Mouse (Mus musculus) kidney, postnatal 0 days (tissue): ENCODE measurements around the gene Alg1. TPM values are rescaled to one million over a fixed set of nuclear protein-coding genes. Genes with fewer than 3 reads are reported as not detected.

ENCODE experiments used
- ATAC-seq: fragments of 200-750 bp; cut with Nextera tagmentation; replicated peaks from 2 replicates; pipeline ENCODE4 v1.8.0; 2017; ENCODE audit warnings: low read depth, moderate number of reproducible peaks, moderate TSS enrichment, moderate library complexity; ENCODE audit not compliant: low FRiP score
- DNase-seq: peaks from one replicate; pipeline ENCODE4 v3.0.0-alpha.2; 2016; ENCODE audit warnings: low spot score
- H3K27ac ChIP-seq: fragments of 300-500 bp; sonication (generic); 2 replicates; pipeline ENCODE4 v1.5.1; 2014; ENCODE audit warnings: mild to moderate bottlenecking
- H3K27me3 ChIP-seq: fragments of 300-500 bp; sonication (generic); 2 replicates; pipeline ENCODE4 v1.6.1; 2014; ENCODE audit warnings: low read length, mixed read lengths; ENCODE audit not compliant: insufficient read depth
- H3K36me3 ChIP-seq: fragments of 300-500 bp; sonication (generic); 2 replicates; pipeline ENCODE4 v1.6.1; 2014; ENCODE audit warnings: low read length, mixed read lengths; ENCODE audit not compliant: insufficient read depth
- H3K4me1 ChIP-seq: fragments of 300-500 bp; sonication (generic); replicated peaks from 2 replicates; pipeline ENCODE4 v1.6.1; 2014; ENCODE audit warnings: antibody characterized with exemption, low read length, mixed read lengths; ENCODE audit not compliant: insufficient read depth
- H3K4me2 ChIP-seq: fragments of 300-500 bp; sonication (generic); 2 replicates; pipeline ENCODE4 v1.6.1; 2014; ENCODE audit warnings: mild to moderate bottlenecking, low read length, moderate library complexity, mixed read lengths
- H3K4me3 ChIP-seq: fragments of 300-500 bp; sonication (generic); replicated peaks from 2 replicates; pipeline ENCODE4 v1.5.1; 2014; ENCODE audit warnings: low read depth, low read length
- H3K9ac ChIP-seq: fragments of 300-500 bp; sonication (generic); 2 replicates; pipeline ENCODE4 v1.6.1; 2014; ENCODE audit warnings: low read depth, low read length
- H3K9me3 ChIP-seq: fragments of 300-500 bp; sonication (generic); replicated peaks from 2 replicates; pipeline ENCODE4 v1.6.1; 2016; ENCODE audit warnings: low read length, inconsistent platforms, mixed read lengths
- CTCF ChIP-seq: IDR thresholded peaks from 2 replicates; pipeline ENCODE4 v1.5.1; 2016; ENCODE audit warnings: antibody characterized with exemption, low read depth, mild to moderate bottlenecking, moderate library complexity
- WGBS: fragments of 180-500 bp; shearing (Covaris S2); extraction: QIAGEN DNeasy Blood & Tissue Kit; methylation state at CpG from one replicate; pipeline ENCODE4 v1.1.7; 2014; 5-methylcytosine and 5-hydroxymethylcytosine counted together
- microRNA-seq: library from miRNA; unstranded; fragments of <30 nt; microRNA quantifications from one replicate; pipeline ENCODE4, GENCODE M21; 2016
- polyA plus RNA-seq: library from polyadenylated mRNA; unstranded; fragments of >200 nt; fragmentation: Nextera tagmentation; extraction: Ambion mirVana; gene quantifications from 2 replicates; pipeline ENCODE4 v1.2.1, GENCODE M21; 2015

Gene Alg1
- polyA plus RNA-seq, 1 experiment from 2014 or later, result 35.9 TPM

DNA sequence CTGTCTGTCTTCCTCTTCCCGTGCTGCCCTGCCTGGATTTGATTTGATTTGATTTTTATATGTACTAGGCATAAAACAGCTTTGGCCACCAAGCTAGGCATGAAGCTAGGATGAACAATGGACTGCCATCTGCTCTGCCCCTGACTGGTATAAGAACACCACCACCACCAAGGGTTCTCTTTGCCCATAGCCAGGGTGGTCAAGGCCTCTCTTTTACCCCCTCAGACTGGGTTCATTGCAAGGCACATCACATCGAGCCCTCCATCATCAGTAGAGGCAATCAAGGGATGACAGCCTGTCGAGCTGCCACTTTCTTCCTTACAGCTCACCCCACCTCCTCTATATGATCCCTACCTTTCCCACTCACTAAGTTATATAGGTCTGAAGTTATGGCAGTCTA is 39.0 kb downstream of the Alg1 start:
- Histone ChIP-seq H3K36me3 (no peaks in the 10 kb centered on the region), H3K9me3 (no peaks in the 10 kb centered on the region), H3K9ac (no peak overlapping the region), H3K27ac (no peak overlapping the region), H3K27me3 (no peaks in the 10 kb centered on the region), H3K4me1 (no peaks in the 10 kb centered on the region), H3K4me3 (no peak overlapping the region), H3K4me2 (no peak overlapping the region)
- ATAC-seq (no peak), DNase-seq (no peak)
- TF ChIP-seq CTCF, result no peak
- WGBS, result 82% methylated on average over 3 of the region's 3 CpGs

DNA sequence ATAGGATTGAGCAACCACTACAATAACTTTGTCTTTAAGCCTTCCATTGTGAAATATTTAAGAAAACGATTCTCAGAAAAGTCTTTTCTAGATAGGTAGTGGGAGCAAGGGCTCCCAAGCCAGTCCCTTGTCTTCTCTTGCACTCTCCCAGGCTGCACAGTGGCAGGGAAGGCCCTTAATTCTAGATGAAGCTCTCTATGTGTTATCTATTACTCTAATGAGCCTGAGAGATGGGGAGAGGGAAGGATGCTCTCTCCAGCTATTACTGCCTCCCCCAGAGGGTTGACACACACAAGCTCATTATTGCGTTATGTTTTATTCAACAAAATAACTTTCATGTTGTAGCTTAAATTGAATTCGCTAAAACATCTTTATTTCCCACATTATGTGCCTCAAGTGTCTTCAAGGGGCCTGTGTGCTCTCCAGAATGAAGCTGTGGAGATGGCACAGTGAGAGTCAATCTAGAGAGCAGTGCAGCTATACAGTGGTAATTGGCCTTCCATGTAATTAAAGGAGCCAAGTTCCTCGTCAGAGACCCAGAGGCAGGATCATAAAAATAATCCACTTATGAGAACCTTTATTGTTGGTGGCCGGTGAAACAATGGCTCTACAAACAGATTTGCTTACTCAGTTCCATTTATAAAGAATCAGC is 46.3 kb downstream of the Alg1 start:
- H3K36me3 ChIP-seq, result no peaks in the 10 kb centered on the region

DNA sequence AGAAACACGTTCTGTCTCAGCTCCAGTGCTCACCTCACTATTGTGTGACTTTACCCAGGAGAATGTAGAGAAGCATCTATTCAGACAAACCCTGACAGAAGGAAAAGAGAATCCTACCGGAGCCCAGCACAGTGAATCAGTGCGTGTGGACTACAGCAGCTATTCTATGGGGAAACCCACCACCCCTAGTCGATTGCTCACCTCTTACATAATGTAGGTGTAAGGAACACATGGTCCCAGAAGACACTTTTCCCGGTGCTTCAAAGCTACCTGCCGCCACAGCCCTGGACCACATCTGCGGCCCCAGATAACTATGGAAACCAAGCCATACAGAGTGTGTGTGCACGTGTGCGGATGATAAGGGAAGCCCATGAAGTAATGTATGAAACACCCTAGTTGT is 49.3 kb downstream of the Alg1 start:
- no peak overlapping the region for H3K9ac ChIP-seq
- no peak overlapping the region for H3K4me2 ChIP-seq
- no peaks in the 10 kb centered on the region for H3K27me3 ChIP-seq
- no peak for DNase-seq
- no peak overlapping the region for H3K27ac ChIP-seq
- H3K36me3 ChIP-seq, result no peaks in the 10 kb centered on the region
- no peaks in the 10 kb centered on the region for H3K4me1 ChIP-seq
- H3K9me3 ChIP-seq, result no peaks in the 10 kb centered on the region
- ATAC-seq, result no peak
- WGBS, result 94% methylated on average over 9 of the region's 9 CpGs
- H3K4me3 ChIP-seq, result no peak overlapping the region
- TF ChIP-seq CTCF, result no peak

More for the DNA sequence above, 46.3 kb downstream of the Alg1 start:
- H3K27me3 ChIP-seq, result no peaks in the 10 kb centered on the region
- H3K9me3 ChIP-seq, result no peaks in the 10 kb centered on the region
- H3K27ac ChIP-seq, result no peak overlapping the region
- 80% methylated on average over 5 of the region's 5 CpGs for WGBS
- H3K4me1 ChIP-seq, result no peaks in the 10 kb centered on the region
- H3K4me2 ChIP-seq, result no peak overlapping the region
- no peak overlapping the region for H3K4me3 ChIP-seq
- no peak for TF ChIP-seq CTCF
- no peak overlapping the region for H3K9ac ChIP-seq
- no peak for ATAC-seq
- DNase-seq, result no peak

DNA sequence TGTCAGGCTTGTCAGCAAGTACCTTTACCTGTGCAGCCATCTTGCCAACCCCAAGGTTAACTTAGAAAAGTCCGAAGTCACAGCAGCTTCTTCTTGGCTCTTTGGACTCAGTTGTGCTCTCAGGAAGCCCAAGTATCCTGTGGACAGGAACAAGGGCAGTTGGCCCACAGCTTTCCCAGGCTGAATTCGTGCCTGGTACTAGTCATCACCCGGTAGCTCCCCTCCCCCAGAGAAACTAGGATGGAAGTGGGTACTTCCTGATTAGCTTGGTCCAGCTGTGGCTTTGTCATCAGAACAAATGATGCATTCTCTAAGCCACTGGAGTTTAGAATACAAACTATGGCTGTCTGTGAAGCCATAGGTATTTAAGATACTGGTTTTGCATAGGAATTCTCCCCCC is 52.0 kb downstream of the Alg1 start:
- no peak for DNase-seq
- no peak overlapping the region for H3K9ac ChIP-seq
- no peaks in the 10 kb centered on the region for H3K9me3 ChIP-seq
- ATAC-seq, result no peak
- no peaks in the 10 kb centered on the region for H3K36me3 ChIP-seq
- no peak overlapping the region for H3K4me3 ChIP-seq
- H3K4me2 ChIP-seq, result no peak overlapping the region
- no peaks in the 10 kb centered on the region for H3K27me3 ChIP-seq
- no peaks in the 10 kb centered on the region for H3K4me1 ChIP-seq
- H3K27ac ChIP-seq, result no peak overlapping the region
- 58% methylated on average over 3 of the region's 3 CpGs for WGBS
- no peak for TF ChIP-seq CTCF

Small RNA genes lying within 50 kb of the gene (microRNA-seq; reads per million reads assigned to microRNA genes)
- gene Gm23689, result not detected
- gene Gm26095, result not detected
- gene Mir6364, result not detected

Other genes starting within 250 kb of the Alg1 start
- gene Sept12, start 235.8 kb upstream of the Alg1 start, polyA plus RNA-seq, result not detected in 2 replicates
- gene Smim22, start 226.3 kb upstream of the Alg1 start, polyA plus RNA-seq, result 30.9 and 38.3 TPM in 2 replicates
- gene Rogdi, start 220.1 kb upstream of the Alg1 start, polyA plus RNA-seq, result 90.7 and 106 TPM in 2 replicates
- 108 and 120 TPM in 2 replicates for gene Glyr1, start 183.8 kb upstream of the Alg1 start, polyA plus RNA-seq
- gene Ubn1, start 183.6 kb upstream of the Alg1 start, polyA plus RNA-seq, result 15.2 and 16.8 TPM in 2 replicates
- 2.8 TPM in 2 replicates for gene Ppl, start 101.2 kb upstream of the Alg1 start, polyA plus RNA-seq
- gene Sec14l5, start 86.5 kb upstream of the Alg1 start, polyA plus RNA-seq, result not detected in 2 replicates
- 13.0 and 15.0 TPM in 2 replicates for gene Nagpa, start 29.6 kb upstream of the Alg1 start, polyA plus RNA-seq
- gene AU021092, start 11.3 kb upstream of the Alg1 start, polyA plus RNA-seq, result 15.3 and 17.7 TPM in 2 replicates
- 30.9 and 32.6 TPM in 2 replicates for gene Eef2kmt, start 22.4 kb downstream of the Alg1 start, polyA plus RNA-seq